Comparison of ENCODE assay signal across 25 mouse cellular contexts in the genomic region with DNA sequence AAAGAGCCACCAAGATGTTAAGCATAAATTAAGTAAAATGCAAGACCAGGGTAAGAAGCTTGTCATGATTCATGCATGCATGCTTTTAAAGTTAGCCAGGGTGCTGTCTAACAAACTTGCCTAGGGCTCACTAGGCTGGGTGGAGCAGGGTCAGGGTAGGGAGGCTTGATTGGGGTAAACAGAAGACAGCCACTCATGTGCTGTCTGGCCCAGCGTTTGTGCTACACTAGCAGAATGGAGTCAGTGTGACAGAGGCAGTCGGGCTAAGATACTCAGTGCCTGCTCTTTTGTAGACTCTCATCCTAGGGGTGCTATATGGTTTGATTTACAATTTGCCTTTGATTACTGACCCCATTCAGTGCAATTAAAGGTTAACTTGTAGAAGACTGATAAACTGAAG.
DNase-seq lines count a peak whose midpoint lies in the region; ATAC-seq and TF ChIP-seq lines count a peak whose summit lies in the region.
"Had no signal": no experiment of that assay in that cellular context is flagged by ENCODE, and none has a peak within 500 bp of the region (broad histone marks: within the 10 kb centered on the region; RNA-seq: fewer than 3 reads in every experiment).

No protein-coding gene starts in this region.

- H3K4me3 ChIP-seq in intestine, embryonic 14.5 days (ENCODE audit: low read depth, low read length): no peak overlapping the region
- H3K4me3 ChIP-seq in intestine, postnatal 0 days (ENCODE audit: low read depth, low read length): no peak overlapping the region
- H3K4me3 ChIP-seq in kidney, embryonic 15.5 days (replicated peaks): no peak overlapping the region
- H3K4me3 ChIP-seq in intestine, embryonic 15.5 days (replicated peaks): no peak overlapping the region
- no peak overlapping the region for H3K4me3 ChIP-seq in limb, embryonic 10.5 days
- H3K4me3 ChIP-seq: embryonic facial prominence, embryonic 13.5 days; embryonic facial prominence, embryonic 15.5 days; erythroblast, embryonic 14.5 days; forebrain, embryonic 10.5 days; forebrain, embryonic 12.5 days had no signal

- POLR2A ChIA-PET in Patski (lab: Charles Lee): no interaction called here

- H3K4me2 ChIP-seq in intestine, embryonic 14.5 days (ENCODE audit: low read length): no peak overlapping the region
- no peak overlapping the region for H3K4me2 ChIP-seq in intestine, postnatal 0 days (replicated peaks; ENCODE audit: low read depth)
- H3K4me2 ChIP-seq in kidney, embryonic 15.5 days: no peak overlapping the region
- no peak overlapping the region for H3K4me2 ChIP-seq in intestine, embryonic 15.5 days (replicated peaks)
- H3K4me2 ChIP-seq: embryonic facial prominence, embryonic 13.5 days; embryonic facial prominence, embryonic 15.5 days; forebrain, embryonic 12.5 days had no signal

- H3K4me1 ChIP-seq in intestine, embryonic 14.5 days (replicated peaks; ENCODE audit: control insufficient read depth, insufficient read depth, low read length): peaks cover 2% of the 10 kb centered on the region; the same call in 1 of the 2 replicates
- no peaks in the 10 kb centered on the region for H3K4me1 ChIP-seq in intestine, postnatal 0 days (replicated peaks; ENCODE audit: control insufficient read depth, insufficient read depth, low read length)
- H3K4me1 ChIP-seq in kidney, embryonic 15.5 days: peaks cover 6% of the 10 kb centered on the region; the same call in 1 of the 2 replicates
- 0 out of 2 replicates have a peak, but pooled peaks cover 3% of the 10 kb centered on the region for H3K4me1 ChIP-seq in intestine, embryonic 15.5 days (replicated peaks)
- H3K4me1 ChIP-seq in limb, embryonic 10.5 days: no peaks in the 10 kb centered on the region
- H3K4me1 ChIP-seq: embryonic facial prominence, embryonic 13.5 days; embryonic facial prominence, embryonic 15.5 days; forebrain, embryonic 10.5 days; forebrain, embryonic 12.5 days had no signal

- no peak overlapping the region for H3K27ac ChIP-seq in intestine, embryonic 14.5 days (ENCODE audit: low read depth)
- no peak overlapping the region for H3K27ac ChIP-seq in intestine, postnatal 0 days (ENCODE audit: low read depth, low read length)
- H3K27ac ChIP-seq in kidney, embryonic 15.5 days: 0 out of 2 replicates have a peak overlapping the region, but pooled peaks have one; percentile 8
- H3K27ac ChIP-seq in intestine, embryonic 15.5 days: no peak overlapping the region
- no peak overlapping the region for H3K27ac ChIP-seq in limb, embryonic 10.5 days
- H3K27ac ChIP-seq: embryonic facial prominence, embryonic 13.5 days; embryonic facial prominence, embryonic 15.5 days; forebrain, embryonic 10.5 days; forebrain, embryonic 12.5 days had no signal

- H3K9me3 ChIP-seq in intestine, embryonic 14.5 days (ENCODE audit: control insufficient read depth, low read length): no peaks in the 10 kb centered on the region
- H3K9me3 ChIP-seq in intestine, postnatal 0 days (ENCODE audit: control insufficient read depth): no peaks in the 10 kb centered on the region
- no peaks in the 10 kb centered on the region for H3K9me3 ChIP-seq in kidney, embryonic 15.5 days (replicated peaks)
- no peaks in the 10 kb centered on the region for H3K9me3 ChIP-seq in intestine, embryonic 15.5 days
- H3K9me3 ChIP-seq in limb, embryonic 10.5 days (replicated peaks): no peaks in the 10 kb centered on the region
- H3K9me3 ChIP-seq: embryonic facial prominence, embryonic 13.5 days; embryonic facial prominence, embryonic 15.5 days; forebrain, embryonic 10.5 days; forebrain, embryonic 12.5 days had no signal

- no peak for TF ChIP-seq CTCF in intestine, postnatal 0 days (IDR thresholded peaks at IDR 0.05; ENCODE audit: low read depth)
- no peak for TF ChIP-seq CTCF in Patski (IDR thresholded peaks at IDR 0.05)

- no peaks in the 10 kb centered on the region for H3K36me3 ChIP-seq in intestine, embryonic 14.5 days (ENCODE audit: control insufficient read depth, insufficient read depth, low read length)
- no peaks in the 10 kb centered on the region for H3K36me3 ChIP-seq in intestine, postnatal 0 days (ENCODE audit: control insufficient read depth, insufficient read depth)
- no peaks in the 10 kb centered on the region for H3K36me3 ChIP-seq in kidney, embryonic 15.5 days
- H3K36me3 ChIP-seq in intestine, embryonic 15.5 days: no peaks in the 10 kb centered on the region
- no peaks in the 10 kb centered on the region for H3K36me3 ChIP-seq in limb, embryonic 10.5 days
- H3K36me3 ChIP-seq: embryonic facial prominence, embryonic 13.5 days; embryonic facial prominence, embryonic 15.5 days; forebrain, embryonic 10.5 days; forebrain, embryonic 12.5 days had no signal

- ATAC-seq in intestine, embryonic 14.5 days (replicated peaks; ENCODE audit: low FRiP score, low TSS enrichment, low read depth): peak; percentile 72; the same call in 1 of the 2 replicates
- no peak for ATAC-seq in intestine, postnatal 0 days
- no peak for ATAC-seq in kidney, embryonic 15.5 days (replicated peaks; ENCODE audit: low FRiP score)
- no peak for ATAC-seq in Patski
- peak; percentile 59; the same call in 1 of the 2 replicates for ATAC-seq in intestine, embryonic 15.5 days
- ATAC-seq: activated CD4-positive, CD25-positive, alpha-beta regulatory T cell, adult 4 months; forebrain, embryonic 14.5 days; forebrain, embryonic 16.5 days had no signal

- no peak overlapping the region for H3K9ac ChIP-seq in intestine, embryonic 14.5 days (ENCODE audit: low read length)
- no peak overlapping the region for H3K9ac ChIP-seq in intestine, postnatal 0 days (ENCODE audit: low read depth, low read length)
- no peak overlapping the region for H3K9ac ChIP-seq in kidney, embryonic 15.5 days
- no peak overlapping the region for H3K9ac ChIP-seq in intestine, embryonic 15.5 days
- H3K9ac ChIP-seq: embryonic facial prominence, embryonic 13.5 days; embryonic facial prominence, embryonic 15.5 days; forebrain, embryonic 12.5 days had no signal

- DNase-seq in intestine, embryonic 14.5 days (ENCODE audit: low spot score): no peak
- DNase-seq in kidney, adult 11 months: no peak
- peak; percentile 15 for DNase-seq in Patski (ENCODE audit: low read depth, low spot score)
- DNase-seq in adrenal gland, adult 2 months: no peak
- no peak for DNase-seq in limb, embryonic 10.5 days (ENCODE audit: low spot score)
- DNase-seq: adrenal gland, postnatal 10 days; adrenal gland, postnatal 25 days; cerebellum, adult 11 months; cerebellum, adult 18-20 months; cerebellum, adult 8-10 months; cerebellum, adult 9-11 months; cerebellum, postnatal 14 days; cerebellum, postnatal 36 days; embryo, embryonic 11 days had no signal

- in situ Hi-C loops in Patski (cut with MboI; ENCODE audit: low pct_unique_long_range_greater_than_20kb): no loop called here

- CTCF ChIA-PET in Patski (lab: Charles Lee): no interaction called here

- WGBS in intestine, embryonic 14.5 days: 18% methylated on average over 2 of the region's 2 CpGs
- WGBS in intestine, postnatal 0 days: 23% methylated on average over 2 of the region's 2 CpGs
- WGBS in kidney, embryonic 15.5 days: 11% methylated on average over 2 of the region's 2 CpGs
- 20% methylated on average over 2 of the region's 2 CpGs for WGBS in intestine, embryonic 15.5 days
- WGBS in limb, embryonic 10.5 days: 46% methylated on average over 2 of the region's 2 CpGs

- H3K27me3 ChIP-seq in intestine, embryonic 14.5 days (replicated peaks; ENCODE audit: control insufficient read depth, insufficient read depth, low read length): no peaks in the 10 kb centered on the region
- H3K27me3 ChIP-seq in intestine, postnatal 0 days (replicated peaks; ENCODE audit: control insufficient read depth, insufficient read depth, low read length): no peaks in the 10 kb centered on the region
- H3K27me3 ChIP-seq in kidney, embryonic 15.5 days: no peaks in the 10 kb centered on the region
- H3K27me3 ChIP-seq in Patski: no peaks in the 10 kb centered on the region
- no peaks in the 10 kb centered on the region for H3K27me3 ChIP-seq in intestine, embryonic 15.5 days (replicated peaks)
- H3K27me3 ChIP-seq in limb, embryonic 10.5 days (ENCODE audit: low read depth, poor library complexity, severe bottlenecking): no peaks in the 10 kb centered on the region
- H3K27me3 ChIP-seq: embryonic facial prominence, embryonic 13.5 days; embryonic facial prominence, embryonic 15.5 days; forebrain, embryonic 12.5 days had no signal

Comparison
In these comparisons a context has a peak if more than half of its experiments do, and no peak if none do; other contexts are left out.
1. ATAC-seq: peak in intestine, embryonic 14.5 days (single experiment) and intestine, embryonic 15.5 days (single experiment); none in intestine, postnatal 0 days (single experiment), kidney, embryonic 15.5 days (single experiment) and Patski (single experiment).